Mouse (Mus musculus) c-Kit-positive CD71-positive TER-119-negative erythroid progenitor cells, embryonic 14.5 days (primary cell): ENCODE data around the gene Taar7a.

Source experiments
- DNase-seq: peaks from one replicate; pipeline ENCODE4 v3.0.0-alpha.2; 2013; ENCODE audit warnings: low read depth

The Taar7a gene

DNA sequence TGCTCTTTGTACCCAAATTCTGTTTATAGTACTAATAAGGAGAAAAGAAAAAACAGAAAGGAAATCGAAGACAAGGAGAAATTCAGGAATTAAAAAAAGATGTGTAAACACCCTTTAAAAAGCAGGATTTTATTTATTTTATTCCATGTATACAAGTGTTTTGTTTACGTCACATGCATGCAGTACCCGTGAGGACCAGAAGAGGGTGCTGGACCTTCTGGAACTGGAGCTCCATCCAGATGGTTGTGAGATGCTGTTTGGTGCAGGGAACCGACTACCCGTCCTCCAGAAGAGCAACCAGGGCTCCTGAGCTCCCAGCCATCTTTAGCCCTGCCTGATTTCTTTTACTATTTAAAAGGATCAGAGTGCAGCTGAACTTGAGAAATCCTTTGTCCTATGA is 50.8 kb downstream of the Taar7a start:
- DNase-seq, result peak; percentile 30
